Mouse (Mus musculus): ENCODE measurements around the gene P2rx2. TPM values are rescaled to one million over a fixed set of nuclear protein-coding genes. Genes with fewer than 3 reads are reported as not detected.

The P2rx2 gene
- total RNA-seq, 2 experiments from 2014 or later, result not detected

GRCm38 (mm10) chr5:110344524-110344923 is 1.5 kb upstream of the P2rx2 start, which contains the start of gene Lrcol1:
TSS of gene Lrcol1 (plus strand) at chr5:110344730.
- DNase-seq, result no peak
- intact Hi-C loops (cut with DNase I), result no loop called here

GRCm38 (mm10) chr5:110338792-110339191 is 4.2 kb downstream of the P2rx2 start:
- no peak for DNase-seq
- intact Hi-C loops (cut with DNase I), result no loop called here

GRCm38 (mm10) chr5:110330508-110330907 is 12.5 kb downstream of the P2rx2 start:
- intact Hi-C loops (cut with DNase I), result no loop called here

GRCm38 (mm10) chr5:110313127-110313526 is 29.9 kb downstream of the P2rx2 start:
- intact Hi-C loops (cut with DNase I), result no loop called here
- no peak for DNase-seq

More at GRCm38 (mm10) chr5:110330508-110330907, 12.5 kb downstream of the P2rx2 start:
- no peak for DNase-seq

GRCm38 (mm10) chr5:110308861-110309260 is 34.2 kb downstream of the P2rx2 start:
- DNase-seq, result no peak

GRCm38 (mm10) chr5:110300591-110300990 is 42.4 kb downstream of the P2rx2 start:
- DNase-seq, result no peak
- intact Hi-C loops (cut with DNase I), result no loop called here

More at GRCm38 (mm10) chr5:110308861-110309260, 34.2 kb downstream of the P2rx2 start:
- intact Hi-C loops (cut with DNase I), result no loop called here

- intact Hi-C loops (cut with DNase I), result no loop called here
- no peak for DNase-seq
Measured at GRCm38 (mm10) chr5:110296637-110297036, 46.4 kb downstream of the P2rx2 start.

GRCm38 (mm10) chr5:110291649-110292048 is 51.4 kb downstream of the P2rx2 start:
- intact Hi-C loops (cut with DNase I), result no loop called here

More at GRCm38 (mm10) chr5:110291649-110292048, 51.4 kb downstream of the P2rx2 start:
- DNase-seq, result no peak

Other genes with a start within 250 kb of the P2rx2 start
- gene Gm35315, start 248.8 kb downstream of the P2rx2 start, total RNA-seq (2021), result under 1 TPM in 1 of 2 experiments, not detected in 1; 0.08 TPM
- not detected for gene Plcxd1, start 243.2 kb downstream of the P2rx2 start, total RNA-seq (2021)
- gene Gtpbp6, start 235.0 kb downstream of the P2rx2 start, total RNA-seq (2021), result 10 to 100 TPM; 27.2 to 28.8 TPM
- 1 to 10 TPM; 2.7 to 2.9 TPM for gene Zfp605, start 233.1 kb downstream of the P2rx2 start, total RNA-seq (2021)
- gene Chfr, start 207.4 kb downstream of the P2rx2 start, total RNA-seq (2021), result 10 to 100 TPM; 13.2 to 13.8 TPM
- gene Golga3, start 166.5 kb downstream of the P2rx2 start, total RNA-seq (2021), result 10 to 100 TPM; 49.4 to 50.0 TPM
- gene Ankle2, start 112.2 kb downstream of the P2rx2 start, total RNA-seq (2021), result 10 to 100 TPM; 29.4 to 30.5 TPM
- 10 to 100 TPM; 34.2 to 35.4 TPM for gene Pgam5, start 73.3 kb downstream of the P2rx2 start, total RNA-seq (2021)
- gene Pxmp2, start 57.0 kb downstream of the P2rx2 start, total RNA-seq (2021), result 100 to 1,000 TPM; 100 to 125 TPM
- 1 to 10 TPM; 2.0 to 2.9 TPM for gene Pole, start 56.9 kb downstream of the P2rx2 start, total RNA-seq (2021)
- gene Lrcol1, start 1.5 kb upstream of the P2rx2 start, total RNA-seq (2021), result not detected
- 10 to 100 TPM; 38.5 to 50.5 TPM for gene Fbrsl1, start 105.3 kb upstream of the P2rx2 start, total RNA-seq (2021)
- not detected for gene Galnt9, start 201.1 kb upstream of the P2rx2 start, total RNA-seq (2021)

Measured in heart, postnatal 36 days (tissue).